Mouse (Mus musculus): ENCODE results near the gene 1500009C09Rik.

DNA sequence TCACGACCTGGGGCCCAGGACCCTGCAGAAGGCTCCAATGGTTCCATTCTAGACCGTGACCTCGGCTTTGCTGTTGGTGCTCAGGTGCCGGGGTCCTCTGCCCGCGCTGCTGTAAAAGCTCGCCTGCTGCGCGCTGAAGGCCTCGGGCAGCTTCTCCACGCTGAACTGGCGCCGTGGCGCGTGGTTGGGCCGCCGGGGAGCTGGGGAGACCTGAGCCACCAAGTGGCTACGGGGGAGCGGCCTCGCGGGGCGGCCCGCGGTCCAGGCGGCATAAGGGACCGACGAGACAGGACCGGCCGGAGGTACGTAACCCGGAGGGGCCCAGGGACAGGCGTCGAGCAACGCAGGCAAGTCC lies 45.1 kb upstream of the 1500009C09Rik start:
- no peak for TF ChIP-seq CTCF (conservative IDR thresholded peaks at IDR 0.05 in 1 of 2, IDR thresholded peaks at IDR 0.05 in 1 of 2; ENCODE audit: low read depth in 2 of 2, low read length in 2 of 2)
- TF ChIP-seq MXI1 (IDR thresholded peaks at IDR 0.05; ENCODE audit: low read depth, low read length): no peak
- TF ChIP-seq MAX (IDR thresholded peaks at IDR 0.05; ENCODE audit: low read length): no peak
- no peak for TF ChIP-seq ZC3H11A (IDR thresholded peaks at IDR 0.05; ENCODE audit: low read depth, low read length)
- no peak for TF ChIP-seq CHD1 (IDR thresholded peaks at IDR 0.05; ENCODE audit: low read depth, low read length)
- TF ChIP-seq HCFC1 (IDR thresholded peaks at IDR 0.05; ENCODE audit: low read depth, low read length): no peak
- TF ChIP-seq SIN3A (IDR thresholded peaks at IDR 0.05; ENCODE audit: low read length): no peak
- TF ChIP-seq POLR2A (IDR thresholded peaks at IDR 0.05; ENCODE audit: low read depth, low read length): no peak; the same call in 1 of the 2 replicates
- TF ChIP-seq SMC3 (IDR thresholded peaks at IDR 0.05; ENCODE audit: low read depth, low read length): no peak
- no peak for TF ChIP-seq MAZ (IDR thresholded peaks at IDR 0.05; ENCODE audit: low read depth, low read length)
- no peak for TF ChIP-seq E2F4 (IDR thresholded peaks at IDR 0.05; ENCODE audit: insufficient replicate concordance, low read depth, low read length)
- TF ChIP-seq NELFE (IDR thresholded peaks at IDR 0.05; ENCODE audit: low read depth, low read length): no peak
